Mouse (Mus musculus) MEL-GATA-1-ER (cell line): ENCODE measurements around the gene Cdc42ep4.

Experiments used
- DNase-seq: peaks from one replicate; pipeline ENCODE4 v3.0.0-alpha.2; 2012; ENCODE audit warnings: low read depth; ENCODE audit errors: extremely low read depth

Cdc42ep4 gene

GRCm38 (mm10) chr11:113749749-113750351, 1.8 kb downstream of the Cdc42ep4 start:
- DNase-seq, result peak; percentile 74

- DNase-seq, result peak; percentile 36
Observed at GRCm38 (mm10) chr11:113748797-113749521, 2.7 kb downstream of the Cdc42ep4 start.

GRCm38 (mm10) chr11:113747725-113748380, 3.8 kb downstream of the Cdc42ep4 start:
- DNase-seq, result no peak

- DNase-seq, result no peak
Observed at GRCm38 (mm10) chr11:113747056-113747455, 4.6 kb downstream of the Cdc42ep4 start.

- no peak for DNase-seq
Observed at GRCm38 (mm10) chr11:113745961-113746360, 5.7 kb downstream of the Cdc42ep4 start.

- DNase-seq, result no peak
Observed at GRCm38 (mm10) chr11:113742998-113743397, 8.7 kb downstream of the Cdc42ep4 start.

- no peak for DNase-seq
Observed at GRCm38 (mm10) chr11:113740100-113740499, 11.6 kb downstream of the Cdc42ep4 start.

- no peak for DNase-seq
Observed at GRCm38 (mm10) chr11:113739213-113739612, 12.5 kb downstream of the Cdc42ep4 start.

GRCm38 (mm10) chr11:113737912-113738311, 13.8 kb downstream of the Cdc42ep4 start:
- DNase-seq, result no peak

GRCm38 (mm10) chr11:113737553-113737854, 14.2 kb downstream of the Cdc42ep4 start:
- DNase-seq, result no peak

GRCm38 (mm10) chr11:113736848-113737552, 14.7 kb downstream of the Cdc42ep4 start:
- no peak for DNase-seq

- DNase-seq, result no peak
Observed at GRCm38 (mm10) chr11:113735151-113735550, 16.5 kb downstream of the Cdc42ep4 start.

- no peak for DNase-seq
Observed at GRCm38 (mm10) chr11:113733631-113734364, 17.9 kb downstream of the Cdc42ep4 start.

GRCm38 (mm10) chr11:113731945-113732612, 19.6 kb downstream of the Cdc42ep4 start:
- DNase-seq, result no peak

GRCm38 (mm10) chr11:113730879-113731278, 20.8 kb downstream of the Cdc42ep4 start:
- DNase-seq, result no peak

GRCm38 (mm10) chr11:113729917-113730316, 21.8 kb downstream of the Cdc42ep4 start:
- no peak for DNase-seq

GRCm38 (mm10) chr11:113729239-113729638, 22.4 kb downstream of the Cdc42ep4 start:
- DNase-seq, result no peak

- no peak for DNase-seq
Observed at GRCm38 (mm10) chr11:113727992-113728391, 23.7 kb downstream of the Cdc42ep4 start.

GRCm38 (mm10) chr11:113726994-113727888, 24.4 kb downstream of the Cdc42ep4 start:
- DNase-seq, result no peak
